Mouse (Mus musculus): ENCODE results near the gene Wdfy4. TPM values are rescaled to one million over a fixed set of nuclear protein-coding genes. Genes with fewer than 3 reads are reported as not detected.

The Wdfy4 gene
- polyA plus RNA-seq (2015; fragmentation: Nextera tagmentation; extraction: Ambion mirVana): 0.08 and 0.11 TPM in 2 replicates

- H3K4me1 ChIP-seq (replicated peaks): 0 out of 2 replicates have a peak, but pooled peaks cover 5% of the 10 kb centered on the region
- no peak for ATAC-seq (ENCODE audit: low read depth)
- WGBS: 89% methylated on average over 11 of the region's 11 CpGs
- no peak within 1 kb of the TSS for H3K9ac ChIP-seq
- H3K9me3 ChIP-seq: no peaks in the 10 kb centered on the region
- no peak within 1 kb of the TSS for H3K4me2 ChIP-seq
- H3K4me3 ChIP-seq: no peak within 1 kb of the TSS
- no peaks in the 10 kb centered on the region for H3K27me3 ChIP-seq
- H3K27ac ChIP-seq (replicated peaks): no peak within 1 kb of the TSS
- H3K36me3 ChIP-seq: no peaks in the 10 kb centered on the region
Measured at GRCm38 (mm10) chr14:33185068-33185800, at the start of gene Wdfy4. TSS of gene Wdfy4 (minus strand) at chr14:33185508.

- H3K4me2 ChIP-seq: no peak overlapping the region
- no peaks in the 10 kb centered on the region for H3K27me3 ChIP-seq
- no peak overlapping the region for H3K9ac ChIP-seq
- no peaks in the 10 kb centered on the region for H3K36me3 ChIP-seq
- no peak overlapping the region for H3K4me3 ChIP-seq
- H3K9me3 ChIP-seq: no peaks in the 10 kb centered on the region
- ATAC-seq (ENCODE audit: low read depth): no peak
- no peak overlapping the region for H3K27ac ChIP-seq (replicated peaks)
- 73% methylated on average over 5 of the region's 5 CpGs for WGBS
- no peaks in the 10 kb centered on the region for H3K4me1 ChIP-seq (replicated peaks)
Measured at GRCm38 (mm10) chr14:33232048-33232447, 46.7 kb upstream of the Wdfy4 start.

DNA sequence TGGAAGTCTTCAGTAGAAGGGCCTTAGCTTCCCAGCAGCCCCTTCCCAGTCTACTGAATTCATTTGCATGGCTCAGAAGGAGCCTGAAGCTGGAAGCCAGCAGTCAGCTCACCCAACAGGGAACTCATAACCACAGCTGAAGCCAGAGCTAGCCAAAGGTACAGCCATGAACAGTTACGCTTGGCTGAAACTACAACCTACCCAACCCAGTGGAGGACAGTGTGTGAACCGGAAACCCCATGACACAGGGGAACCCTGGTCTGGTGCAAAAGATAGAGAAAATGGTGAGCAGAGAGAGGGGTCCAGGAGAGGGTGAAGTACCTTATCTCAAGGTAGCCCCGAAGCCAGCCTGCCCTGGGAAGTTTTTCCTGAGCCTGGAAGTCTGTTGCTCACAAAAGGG is 46.0 kb upstream of the Wdfy4 start:
- no peak overlapping the region for H3K9ac ChIP-seq
- 90% methylated on average over 3 of the region's 3 CpGs for WGBS
- no peak overlapping the region for H3K27ac ChIP-seq (replicated peaks)
- ATAC-seq (ENCODE audit: low read depth): no peak
- H3K9me3 ChIP-seq: no peaks in the 10 kb centered on the region
- H3K4me2 ChIP-seq: no peak overlapping the region
- H3K36me3 ChIP-seq: no peaks in the 10 kb centered on the region
- no peak overlapping the region for H3K4me3 ChIP-seq
- no peaks in the 10 kb centered on the region for H3K4me1 ChIP-seq (replicated peaks)
- H3K27me3 ChIP-seq: no peaks in the 10 kb centered on the region

GRCm38 (mm10) chr14:33230672-33231071 is 45.4 kb upstream of the Wdfy4 start:
- H3K4me1 ChIP-seq (replicated peaks): no peaks in the 10 kb centered on the region
- H3K9ac ChIP-seq: no peak overlapping the region
- no peak overlapping the region for H3K27ac ChIP-seq (replicated peaks)
- no peaks in the 10 kb centered on the region for H3K36me3 ChIP-seq
- no peaks in the 10 kb centered on the region for H3K9me3 ChIP-seq
- no peak overlapping the region for H3K4me3 ChIP-seq
- H3K27me3 ChIP-seq: no peaks in the 10 kb centered on the region
- no peak overlapping the region for H3K4me2 ChIP-seq
- 93% methylated on average over 4 of the region's 4 CpGs for WGBS
- ATAC-seq (ENCODE audit: low read depth): no peak

GRCm38 (mm10) chr14:33225235-33225634 is 39.9 kb upstream of the Wdfy4 start:
- no peaks in the 10 kb centered on the region for H3K4me1 ChIP-seq (replicated peaks)
- H3K9me3 ChIP-seq: no peaks in the 10 kb centered on the region
- no peak overlapping the region for H3K4me2 ChIP-seq
- H3K36me3 ChIP-seq: no peaks in the 10 kb centered on the region
- H3K27ac ChIP-seq (replicated peaks): no peak overlapping the region
- H3K4me3 ChIP-seq: no peak overlapping the region
- no peak overlapping the region for H3K9ac ChIP-seq
- H3K27me3 ChIP-seq: no peaks in the 10 kb centered on the region
- ATAC-seq (ENCODE audit: low read depth): no peak
- WGBS: 81% methylated on average over 4 of the region's 4 CpGs

- Histone ChIP-seq H3K4me1 (replicated peaks) (peaks cover 7% of the 10 kb centered on the region), H3K9ac (no peak overlapping the region), H3K36me3 (no peaks in the 10 kb centered on the region), H3K9me3 (no peaks in the 10 kb centered on the region), H3K27me3 (peaks cover 26% of the 10 kb centered on the region), H3K27ac (replicated peaks) (no peak overlapping the region), H3K4me2 (no peak overlapping the region), H3K4me3 (no peak overlapping the region)
- 84% methylated on average over 19 of the region's 19 CpGs for WGBS
- no peak for ATAC-seq (ENCODE audit: low read depth)
Measured at GRCm38 (mm10) chr14:33216343-33217208, 31.3 kb upstream of the Wdfy4 start.

DNA sequence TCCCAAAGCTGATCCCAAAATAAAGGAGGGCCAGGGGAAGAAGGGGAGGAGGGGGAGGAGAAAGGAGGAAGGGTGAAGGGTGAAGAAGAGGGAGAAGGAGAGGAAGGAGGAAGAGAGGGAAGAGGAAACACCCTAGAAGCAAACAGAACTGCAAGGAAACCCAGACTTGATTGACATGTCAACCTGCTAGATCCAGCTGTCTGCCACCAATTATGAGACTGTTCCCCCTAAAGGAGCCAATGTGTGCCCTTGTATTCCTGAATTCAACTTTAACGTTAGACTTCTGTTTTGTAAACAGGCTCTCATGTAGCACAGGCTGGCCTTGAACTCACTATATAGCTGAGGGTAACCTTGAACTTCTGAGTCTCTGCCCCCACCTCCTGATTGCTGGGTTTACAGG is 29.9 kb upstream of the Wdfy4 start:
- Histone ChIP-seq H3K4me2 (no peak overlapping the region), H3K27ac (replicated peaks) (no peak overlapping the region), H3K36me3 (no peaks in the 10 kb centered on the region), H3K9ac (no peak overlapping the region), H3K27me3 (peaks cover 26% of the 10 kb centered on the region), H3K4me1 (replicated peaks) (peaks cover 7% of the 10 kb centered on the region), H3K9me3 (no peaks in the 10 kb centered on the region), H3K4me3 (no peak overlapping the region)
- ATAC-seq (ENCODE audit: low read depth): no peak
- 79% methylated on average over 1 of the region's 1 CpGs for WGBS

DNA sequence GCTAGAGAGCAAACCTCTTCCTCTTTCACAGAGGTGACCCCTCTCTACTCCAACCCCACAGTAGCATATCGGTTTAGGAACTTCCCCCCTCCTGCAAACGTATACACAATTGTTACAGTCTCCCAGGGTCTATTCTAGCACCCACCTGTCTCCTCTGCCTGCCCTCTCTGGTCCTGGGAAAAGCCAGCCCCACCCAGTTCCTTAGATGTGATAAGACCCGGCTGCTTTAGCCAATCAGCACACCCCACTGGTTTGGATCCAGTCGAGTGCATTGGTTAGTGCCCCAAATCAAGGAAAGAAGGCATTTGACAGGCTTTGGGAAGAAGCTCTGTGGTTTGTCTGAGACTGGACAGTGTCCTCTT is 29.4 kb upstream of the Wdfy4 start:
- peaks cover 7% of the 10 kb centered on the region for H3K4me1 ChIP-seq (replicated peaks)
- no peaks in the 10 kb centered on the region for H3K36me3 ChIP-seq
- no peak overlapping the region for H3K4me2 ChIP-seq
- no peak overlapping the region for H3K27ac ChIP-seq (replicated peaks)
- H3K9me3 ChIP-seq: no peaks in the 10 kb centered on the region
- peaks cover 26% of the 10 kb centered on the region for H3K27me3 ChIP-seq
- no peak overlapping the region for H3K4me3 ChIP-seq
- H3K9ac ChIP-seq: no peak overlapping the region
- peak; percentile 30; the same call in 1 of the 2 replicates for ATAC-seq (ENCODE audit: low read depth)
- 22% methylated on average over 4 of the region's 4 CpGs for WGBS

DNA sequence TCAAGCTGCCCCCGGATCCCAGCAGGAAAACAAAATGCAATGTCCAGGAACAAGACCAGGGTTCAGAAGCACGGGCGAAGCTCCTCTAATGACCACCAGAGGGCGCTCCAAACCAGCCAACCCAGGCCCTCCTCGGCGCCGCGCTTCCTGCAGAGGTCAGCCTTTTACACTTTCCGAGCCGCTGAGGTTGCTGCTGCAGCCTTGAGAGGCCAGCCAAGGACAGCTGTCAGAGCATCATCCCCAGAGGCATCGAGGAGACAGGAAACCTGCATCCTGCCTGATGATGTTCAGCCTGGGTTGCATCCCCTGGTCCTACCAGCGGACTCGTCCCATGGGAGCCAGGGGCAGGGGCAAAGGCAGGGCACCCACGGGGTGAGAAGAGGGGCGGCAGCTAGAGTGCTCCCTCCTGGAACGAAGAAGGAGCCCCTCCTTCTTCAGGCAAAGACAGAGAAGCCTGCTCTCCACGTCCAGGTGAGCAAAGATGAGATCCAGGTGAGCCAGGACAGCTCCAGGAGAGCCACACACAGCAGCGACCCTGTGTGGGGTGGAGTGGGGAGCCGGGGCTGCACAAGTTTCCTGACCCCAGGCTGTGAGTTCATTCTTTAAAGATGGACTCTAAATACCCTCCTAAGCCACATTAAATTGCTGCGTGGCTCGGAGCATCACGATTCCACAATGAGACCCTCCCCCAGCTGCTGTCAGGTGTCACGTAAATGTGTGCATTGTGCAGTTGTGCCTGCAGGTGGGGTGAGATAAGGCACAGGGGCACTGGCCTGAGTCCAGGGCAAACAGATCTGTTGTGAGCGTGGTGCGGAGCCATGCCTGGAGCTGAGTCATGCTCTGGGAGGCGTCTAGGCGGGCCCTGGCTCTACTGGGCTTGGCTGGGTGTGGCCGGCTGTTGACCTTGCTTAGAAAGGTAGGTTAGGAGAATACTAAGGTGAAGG is 28.8 kb upstream of the Wdfy4 start, which contains the start of gene Arhgap22:
Arhgap22 (plus strand) TSS at position 204 of the 944 bp plus-strand sequence.
- H3K4me3 ChIP-seq: peak within 1 kb of the TSS; percentile 24
- H3K9ac ChIP-seq: peak within 1 kb of the TSS; percentile 61; the same call in 1 of the 2 replicates
- H3K9me3 ChIP-seq: no peaks in the 10 kb centered on the region
- H3K4me1 ChIP-seq (replicated peaks): peaks cover 7% of the 10 kb centered on the region
- WGBS: 20% methylated on average over 28 of the region's 28 CpGs
- H3K27me3 ChIP-seq: peaks cover 26% of the 10 kb centered on the region
- peak; percentile 93 for ATAC-seq (ENCODE audit: low read depth)
- no peak within 1 kb of the TSS for H3K27ac ChIP-seq (replicated peaks)
- peak within 1 kb of the TSS; percentile 52 for H3K4me2 ChIP-seq
- no peaks in the 10 kb centered on the region for H3K36me3 ChIP-seq

DNA sequence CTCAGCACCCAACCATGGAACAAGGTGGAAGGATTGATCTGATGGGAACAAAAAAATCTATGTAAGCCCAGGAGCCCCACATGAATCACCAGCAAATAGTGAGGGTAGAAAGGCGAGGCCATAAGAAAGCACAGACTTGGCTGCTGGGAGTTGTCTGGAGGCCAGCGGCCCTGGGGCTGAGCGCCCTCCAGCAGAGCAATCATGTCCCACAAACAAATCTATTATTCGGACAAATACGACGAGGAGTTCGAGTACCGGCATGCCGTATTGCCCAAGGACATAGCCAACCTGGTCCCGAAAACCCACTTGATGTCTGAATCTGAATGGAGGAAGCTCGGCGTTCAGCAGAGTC is 27.6 kb upstream of the Wdfy4 start:
- no peak overlapping the region for H3K4me2 ChIP-seq
- H3K27ac ChIP-seq (replicated peaks): no peak overlapping the region
- peaks cover 33% of the 10 kb centered on the region for H3K27me3 ChIP-seq
- WGBS: 90% methylated on average over 12 of the region's 12 CpGs
- no peak for ATAC-seq (ENCODE audit: low read depth)
- no peaks in the 10 kb centered on the region for H3K9me3 ChIP-seq
- H3K4me3 ChIP-seq: no peak overlapping the region
- no peak overlapping the region for H3K9ac ChIP-seq
- peaks cover 7% of the 10 kb centered on the region for H3K4me1 ChIP-seq (replicated peaks)
- H3K36me3 ChIP-seq: no peaks in the 10 kb centered on the region

DNA sequence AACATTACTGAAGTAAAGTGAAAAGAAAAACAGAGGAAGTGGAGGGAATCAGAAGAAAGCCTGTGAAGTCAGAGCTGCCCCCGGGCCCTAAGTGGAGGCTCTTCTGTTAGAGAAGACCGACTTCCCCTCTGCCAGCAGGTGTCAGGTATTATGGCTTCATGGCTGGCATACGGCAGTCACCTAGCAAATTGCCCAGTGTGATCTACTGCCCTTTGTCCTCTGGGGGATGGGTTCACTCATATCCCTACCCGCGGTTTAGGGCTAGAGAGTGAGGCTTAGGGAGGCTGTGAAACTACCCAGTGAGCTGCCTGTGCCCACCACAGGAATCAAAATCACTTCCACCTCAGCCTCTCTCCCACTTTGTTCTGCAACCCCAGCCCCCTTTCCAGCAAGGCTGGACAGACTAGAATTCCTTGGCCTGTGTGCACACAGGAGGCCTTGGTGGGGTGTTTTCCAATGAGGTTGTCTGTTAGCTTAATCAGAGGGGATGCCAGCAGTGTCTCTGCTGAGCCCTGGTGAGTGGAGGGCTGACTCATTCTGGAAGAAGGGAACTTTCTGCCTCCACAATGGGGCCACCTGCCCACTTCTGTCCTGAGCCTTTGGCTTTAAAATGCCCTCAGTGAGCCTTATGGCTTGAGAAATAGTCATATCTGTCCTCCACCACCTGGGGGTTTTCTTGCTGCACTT is 27.1 kb upstream of the Wdfy4 start:
- no peak overlapping the region for H3K27ac ChIP-seq (replicated peaks)
- no peak overlapping the region for H3K4me3 ChIP-seq
- no peaks in the 10 kb centered on the region for H3K36me3 ChIP-seq
- H3K9me3 ChIP-seq: no peaks in the 10 kb centered on the region
- H3K27me3 ChIP-seq: peaks cover 38% of the 10 kb centered on the region
- 53% methylated on average over 5 of the region's 5 CpGs for WGBS
- no peak for ATAC-seq (ENCODE audit: low read depth)
- peak overlapping the region; percentile 6; the same call in 1 of the 2 replicates for H3K9ac ChIP-seq
- H3K4me1 ChIP-seq (replicated peaks): peaks cover 7% of the 10 kb centered on the region
- H3K4me2 ChIP-seq: no peak overlapping the region
